Mouse (Mus musculus): Measurements from ENCODE around the gene Rab6b. TPM values are rescaled to one million over a fixed set of nuclear protein-coding genes. Genes with fewer than 3 reads are reported as not detected.
"Not testable (repeated sequence)": the region's sequence is repeated elsewhere in the genome, so short reads cannot be mapped to it uniquely, and the experiment has no call there.

Gene Rab6b
- total and polyA plus RNA-seq, 2 experiments from 2014 or later: 1.9 to 2.1 TPM

- Histone ChIP-seq H3K4me2 (ENCODE audit: low read depth, low read length) (no peak overlapping the region), H3K4me3 (ENCODE audit: low read depth, low read length) (no peak overlapping the region), H3K36me3 (replicated peaks; ENCODE audit: control insufficient read depth, insufficient read depth, low read length) (no peaks in the 10 kb centered on the region), H3K9me3 (replicated peaks; ENCODE audit: control insufficient read depth, low read length) (no peaks in the 10 kb centered on the region), H3K9ac (replicated peaks; ENCODE audit: low read depth, low read length) (no peak overlapping the region), H3K27me3 (ENCODE audit: control insufficient read depth, insufficient read depth, low read length) (no peaks in the 10 kb centered on the region), H3K27ac (ENCODE audit: low read depth) (no peak overlapping the region), H3K4me1 (ENCODE audit: control insufficient read depth, insufficient read depth) (peaks cover 8% of the 10 kb centered on the region; the same call in 1 of the 2 replicates)
- TF ChIP-seq CTCF (IDR thresholded peaks at IDR 0.05; ENCODE audit: low read depth) (no peak), EP300 (IDR thresholded peaks at IDR 0.05; ENCODE audit: low read depth) (no peak)
- ATAC-seq (ENCODE audit: insufficient read depth, low read depth) (no peak), DNase-seq (ENCODE audit: low spot score) (no peak)
- WGBS: 52% methylated on average over 9 of the region's 9 CpGs
Observed at GRCm38 (mm10) chr9:103090116-103090875, 21.3 kb upstream of the Rab6b start.

GRCm38 (mm10) chr9:103091039-103091883 lies 20.3 kb upstream of the Rab6b start:
- H3K4me1 ChIP-seq (ENCODE audit: control insufficient read depth, insufficient read depth): peaks cover 8% of the 10 kb centered on the region; the same call in 1 of the 2 replicates
- no peak for DNase-seq (ENCODE audit: low spot score)
- H3K36me3 ChIP-seq (replicated peaks; ENCODE audit: control insufficient read depth, insufficient read depth, low read length): no peaks in the 10 kb centered on the region
- no peak overlapping the region for H3K4me2 ChIP-seq (ENCODE audit: low read depth, low read length)
- no peak for ATAC-seq (ENCODE audit: insufficient read depth, low read depth)
- no peak overlapping the region for H3K4me3 ChIP-seq (ENCODE audit: low read depth, low read length)
- no peaks in the 10 kb centered on the region for H3K27me3 ChIP-seq (ENCODE audit: control insufficient read depth, insufficient read depth, low read length)
- no peaks in the 10 kb centered on the region for H3K9me3 ChIP-seq (replicated peaks; ENCODE audit: control insufficient read depth, low read length)
- H3K9ac ChIP-seq (replicated peaks; ENCODE audit: low read depth, low read length): no peak overlapping the region
- 73% methylated on average over 16 of the region's 16 CpGs for WGBS
- H3K27ac ChIP-seq (ENCODE audit: low read depth): no peak overlapping the region
- TF ChIP-seq CTCF (IDR thresholded peaks at IDR 0.05; ENCODE audit: low read depth) (no peak), EP300 (IDR thresholded peaks at IDR 0.05; ENCODE audit: low read depth) (no peak)

DNA sequence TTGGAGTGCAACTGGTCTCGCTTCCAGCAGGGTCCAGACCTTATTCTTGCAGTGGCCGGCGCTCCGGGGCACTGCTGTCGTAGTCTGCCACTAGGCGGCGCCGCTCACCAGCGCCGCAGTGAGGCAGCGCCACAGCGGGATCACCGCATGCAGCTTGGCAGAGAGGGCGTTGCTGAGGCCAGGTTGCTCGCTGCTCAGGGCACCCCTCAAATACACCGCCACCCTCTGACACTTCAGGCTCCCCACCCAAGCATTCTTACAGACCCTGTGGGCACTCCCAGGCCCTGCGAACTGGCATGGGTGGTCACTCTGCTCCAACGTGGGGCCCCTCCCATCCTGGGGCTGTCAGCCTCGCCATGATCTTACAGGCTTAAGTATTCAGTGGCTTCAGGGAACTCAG lies 19.3 kb upstream of the Rab6b start:
- Histone ChIP-seq H3K9ac (replicated peaks; ENCODE audit: low read depth, low read length) (peak overlapping the region; percentile 44; the same call in 1 of the 2 replicates), H3K36me3 (replicated peaks; ENCODE audit: control insufficient read depth, insufficient read depth, low read length) (no peaks in the 10 kb centered on the region), H3K4me3 (ENCODE audit: low read depth, low read length) (peak overlapping the region; percentile 42), H3K27ac (ENCODE audit: low read depth) (no peak overlapping the region), H3K4me1 (ENCODE audit: control insufficient read depth, insufficient read depth) (peaks cover 8% of the 10 kb centered on the region; the same call in 1 of the 2 replicates), H3K4me2 (ENCODE audit: low read depth, low read length) (peak overlapping the region; percentile 90), H3K9me3 (replicated peaks; ENCODE audit: control insufficient read depth, low read length) (no peaks in the 10 kb centered on the region), H3K27me3 (ENCODE audit: control insufficient read depth, insufficient read depth, low read length) (no peaks in the 10 kb centered on the region)
- peak; percentile 96 for TF ChIP-seq CTCF (IDR thresholded peaks at IDR 0.05; ENCODE audit: low read depth)
- TF ChIP-seq EP300 (IDR thresholded peaks at IDR 0.05; ENCODE audit: low read depth): no peak
- 0% methylated on average over 18 of the region's 19 CpGs for WGBS
- peak; percentile 88 for DNase-seq (ENCODE audit: low spot score)
- peak; percentile 88 for ATAC-seq (ENCODE audit: insufficient read depth, low read depth)

- Histone ChIP-seq H3K27ac (ENCODE audit: low read depth) (no peak overlapping the region), H3K9ac (replicated peaks; ENCODE audit: low read depth, low read length) (no peak overlapping the region), H3K36me3 (replicated peaks; ENCODE audit: control insufficient read depth, insufficient read depth, low read length) (no peaks in the 10 kb centered on the region), H3K4me1 (ENCODE audit: control insufficient read depth, insufficient read depth) (peaks cover 8% of the 10 kb centered on the region; the same call in 1 of the 2 replicates), H3K4me2 (ENCODE audit: low read depth, low read length) (no peak overlapping the region), H3K9me3 (replicated peaks; ENCODE audit: control insufficient read depth, low read length) (no peaks in the 10 kb centered on the region), H3K27me3 (ENCODE audit: control insufficient read depth, insufficient read depth, low read length) (no peaks in the 10 kb centered on the region), H3K4me3 (ENCODE audit: low read depth, low read length) (no peak overlapping the region)
- DNase-seq (ENCODE audit: low spot score) (no peak), ATAC-seq (ENCODE audit: insufficient read depth, low read depth) (no peak)
- TF ChIP-seq EP300 (IDR thresholded peaks at IDR 0.05; ENCODE audit: low read depth) (no peak), CTCF (IDR thresholded peaks at IDR 0.05; ENCODE audit: low read depth) (no peak)
- WGBS: 70% methylated on average over 3 of the region's 3 CpGs
Observed at GRCm38 (mm10) chr9:103093681-103094080, 17.9 kb upstream of the Rab6b start.

DNA sequence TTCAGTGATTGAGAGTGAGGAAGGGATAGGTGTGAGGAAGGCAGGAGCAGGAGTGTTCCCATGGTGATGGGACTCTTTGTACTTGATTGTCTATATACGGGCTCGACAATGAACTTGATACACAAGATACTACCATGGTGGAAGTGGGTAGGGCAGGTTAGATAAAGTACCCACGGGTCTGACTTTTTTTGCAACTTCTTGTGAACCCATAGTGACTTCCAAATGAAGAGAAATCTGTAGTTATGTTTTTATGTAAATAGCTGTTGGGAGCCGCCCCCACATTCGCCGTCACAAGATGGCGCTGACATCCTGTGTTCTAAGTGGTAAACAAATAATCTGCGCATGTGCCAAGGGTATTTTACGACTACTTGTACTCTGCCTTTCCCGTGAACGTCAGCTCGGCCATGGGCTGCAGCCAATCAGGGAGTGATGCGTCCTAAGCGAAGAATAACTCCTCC lies 3.2 kb upstream of the Rab6b start:
- peak overlapping the region; percentile 58 for H3K4me2 ChIP-seq (ENCODE audit: low read depth, low read length)
- H3K9ac ChIP-seq (replicated peaks; ENCODE audit: low read depth, low read length); H3K9me3 ChIP-seq (replicated peaks; ENCODE audit: control insufficient read depth, low read length); H3K36me3 ChIP-seq (replicated peaks; ENCODE audit: control insufficient read depth, insufficient read depth, low read length); H3K4me1 ChIP-seq (ENCODE audit: control insufficient read depth, insufficient read depth); DNase-seq (ENCODE audit: low spot score): not testable (repeated sequence)
- peaks cover 27% of the 10 kb centered on the region for H3K27me3 ChIP-seq (ENCODE audit: control insufficient read depth, insufficient read depth, low read length)
- peak overlapping the region; percentile 61 for H3K4me3 ChIP-seq (ENCODE audit: low read depth, low read length)
- ATAC-seq (ENCODE audit: insufficient read depth, low read depth): peak; percentile 46
- peak overlapping the region; percentile 70 for H3K27ac ChIP-seq (ENCODE audit: low read depth)
- WGBS: 21% methylated on average over 7 of the region's 14 CpGs
